Mouse (Mus musculus): ENCODE results near the gene Galnt12.
"Not testable (repeated sequence)": the region's sequence is repeated elsewhere in the genome, so short reads cannot be mapped to it uniquely, and the experiment has no call there.

The Galnt12 gene

DNA sequence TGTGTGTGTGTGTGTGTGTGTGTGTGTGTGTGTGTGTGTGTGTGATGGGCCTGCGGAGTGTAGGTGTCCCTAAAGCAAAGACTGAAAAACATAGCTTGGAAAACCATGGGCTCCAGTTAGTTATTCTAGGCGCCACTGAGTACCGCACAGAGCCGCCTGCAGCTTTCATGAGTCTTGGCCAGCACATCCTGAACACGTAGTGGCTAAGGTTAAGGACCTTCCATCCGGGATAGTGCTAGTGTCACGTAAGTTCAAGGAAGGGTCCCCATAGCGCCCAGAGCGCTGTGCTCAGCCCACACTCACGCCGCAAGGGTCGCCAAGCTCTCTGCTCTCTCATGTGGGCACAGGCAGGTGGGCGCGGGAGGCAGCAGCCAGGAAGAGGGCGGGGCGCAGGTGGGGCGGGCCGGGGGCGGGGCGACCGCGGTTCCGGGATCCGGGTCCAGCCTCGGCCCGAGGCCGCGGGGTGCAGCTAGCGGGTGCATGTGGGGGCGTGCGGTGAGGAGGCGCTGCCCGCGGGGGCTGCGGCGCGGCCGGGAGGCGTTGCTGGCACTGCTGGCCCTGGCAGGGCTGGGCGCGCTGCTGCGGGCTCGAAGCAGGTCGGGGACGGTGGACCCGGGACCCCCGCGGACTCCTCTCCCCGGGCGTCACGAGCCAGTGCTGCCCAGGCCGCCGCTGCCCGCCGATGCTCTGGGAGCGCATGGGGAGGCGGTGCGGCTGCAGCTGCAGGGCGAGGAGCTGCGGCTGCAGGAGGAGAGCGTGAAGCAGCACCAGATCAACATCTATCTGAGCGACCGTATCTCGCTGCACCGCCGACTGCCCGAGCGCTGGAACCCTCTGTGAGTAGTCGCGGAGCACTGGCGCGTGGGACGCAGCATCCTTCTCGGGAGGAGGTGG is at the start of gene Galnt12:
Gene Galnt12 (plus strand): TSS at position 417 of the 894 bp plus-strand sequence.
- peak; percentile 48 to 53 for DNase-seq

DNA sequence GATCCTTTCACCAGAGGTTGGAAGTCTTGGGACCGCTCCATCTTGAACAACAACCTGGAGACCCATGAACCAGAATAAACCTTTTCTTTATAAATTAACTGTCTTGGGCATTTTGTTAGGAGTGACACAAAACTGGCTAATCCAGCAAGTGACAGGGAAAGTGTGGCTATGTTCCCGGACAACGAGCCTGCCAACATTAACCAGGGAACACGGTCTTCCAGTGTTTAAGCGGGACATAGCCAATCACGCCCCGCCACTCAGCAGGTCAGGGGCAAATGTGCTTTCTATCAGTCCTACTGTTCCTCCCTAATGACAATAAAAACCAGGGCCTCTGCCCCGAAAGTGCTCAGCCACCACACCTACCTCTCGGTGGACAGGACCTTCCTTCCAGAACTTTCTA is 47.8 kb upstream of the Galnt12 start:
- no peak for DNase-seq

DNA sequence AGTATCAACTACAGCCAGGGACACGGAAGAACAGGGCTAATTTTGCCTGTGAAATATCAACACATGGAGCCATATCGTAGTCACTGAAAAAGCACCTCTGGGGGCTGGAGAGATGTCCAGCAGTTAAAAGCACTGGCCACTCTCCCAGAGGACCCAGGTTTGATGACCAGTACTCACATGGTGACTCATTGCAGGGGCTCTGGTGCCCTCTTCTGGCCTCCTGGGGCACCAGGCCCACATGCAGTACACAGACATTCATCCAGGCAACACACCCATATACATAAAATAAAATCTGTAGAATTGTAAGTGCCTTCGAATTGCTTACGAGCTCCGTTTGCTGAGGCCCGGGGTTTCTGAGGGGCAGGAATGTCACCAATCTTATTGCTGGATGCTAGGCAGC is 44.7 kb upstream of the Galnt12 start:
- DNase-seq, result no peak

DNA sequence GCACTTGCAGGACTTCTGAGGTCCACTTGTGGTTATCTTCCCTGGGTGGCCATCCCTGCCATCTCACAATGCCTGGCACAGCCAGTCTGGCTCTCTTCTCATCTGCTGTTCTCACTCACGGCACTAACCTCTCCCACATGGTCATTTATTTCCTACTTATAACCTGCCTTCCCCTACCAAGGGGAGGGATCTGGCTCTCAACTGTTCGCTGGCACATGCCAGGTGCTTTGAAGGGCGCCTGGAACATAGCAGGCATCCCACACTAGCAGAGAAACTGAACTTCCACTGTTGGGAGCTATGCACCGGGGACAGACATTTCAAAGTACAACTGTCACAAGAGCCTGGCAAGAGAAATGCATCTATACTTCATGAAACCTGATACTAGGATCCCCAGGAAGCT is 43.9 kb upstream of the Galnt12 start:
- no peak for DNase-seq

DNA sequence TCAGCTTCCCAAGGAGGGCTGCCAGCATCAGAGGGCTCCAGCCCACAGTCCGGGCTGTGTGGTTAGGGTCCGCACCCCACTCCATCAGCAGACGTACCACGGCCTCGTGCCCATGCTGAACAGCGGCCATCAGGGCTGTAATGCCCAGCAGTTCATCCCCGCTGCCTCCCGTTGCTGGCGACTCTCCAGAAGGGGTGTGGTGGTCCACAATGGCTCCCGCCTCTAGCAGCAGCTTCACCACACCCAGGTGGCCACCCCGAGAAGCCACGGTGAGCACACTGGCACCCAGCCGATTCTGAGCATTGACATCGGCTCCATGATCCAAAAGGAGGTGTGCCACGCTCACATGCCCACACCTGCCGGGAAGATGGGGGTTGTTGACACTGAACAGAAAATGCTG is 42.5 kb upstream of the Galnt12 start:
- no peak for DNase-seq

DNA sequence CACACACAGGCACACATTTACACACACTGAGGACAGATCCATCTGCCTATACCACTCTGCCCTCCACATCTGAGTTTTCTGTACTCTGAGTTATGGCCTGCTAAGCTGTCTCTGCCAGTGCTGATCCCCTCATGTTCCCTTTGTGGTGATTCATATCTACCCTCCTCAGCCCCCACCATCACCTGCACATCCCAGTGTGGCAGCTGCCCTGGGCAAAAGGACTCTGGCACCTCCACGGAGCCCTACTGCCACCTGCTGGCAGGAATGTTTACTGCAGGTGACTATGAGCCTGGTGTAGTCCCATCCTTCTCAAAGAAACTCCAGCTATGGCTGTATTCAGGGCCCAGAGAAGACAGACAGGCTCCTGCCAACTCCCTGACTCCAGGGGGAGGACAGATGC is 41.5 kb upstream of the Galnt12 start:
- peak; percentile 37 to 48 for DNase-seq

DNA sequence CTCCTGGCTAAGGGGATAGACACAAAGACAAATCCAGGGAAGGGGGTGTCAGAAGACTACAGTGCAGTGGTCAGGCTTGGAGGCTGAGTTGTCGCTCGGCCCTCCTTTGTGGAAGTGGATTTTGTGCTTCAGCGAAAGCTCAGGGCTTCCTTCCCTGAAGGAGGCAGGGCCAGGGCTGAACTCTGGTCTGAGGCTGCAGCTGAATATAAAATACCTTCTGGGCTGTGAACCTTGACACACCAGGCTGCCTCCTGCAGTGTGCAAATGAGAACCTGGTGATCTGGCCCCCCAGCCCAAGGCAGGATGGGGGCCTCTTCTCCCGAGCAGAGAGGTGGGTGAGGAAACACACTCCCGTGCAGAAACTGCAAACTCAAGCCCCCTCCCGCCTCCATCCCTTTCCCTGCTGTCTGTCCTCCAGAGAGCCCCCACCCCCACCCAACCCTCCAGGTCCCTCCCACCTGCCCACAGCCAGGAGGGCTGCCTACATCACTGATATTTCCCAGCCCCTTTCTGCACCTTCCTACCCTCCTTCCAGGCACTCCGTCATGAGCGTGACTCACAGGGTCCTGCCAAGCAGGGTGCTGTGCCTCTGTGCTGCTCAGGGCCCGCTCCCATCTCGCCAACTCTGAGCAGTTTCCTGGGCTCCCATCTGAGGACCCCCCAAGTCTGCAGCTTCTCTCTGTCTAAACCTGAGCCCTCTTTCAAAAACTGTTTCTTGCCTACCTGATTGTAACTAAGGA is 40.9 kb upstream of the Galnt12 start:
- no peak for DNase-seq

DNA sequence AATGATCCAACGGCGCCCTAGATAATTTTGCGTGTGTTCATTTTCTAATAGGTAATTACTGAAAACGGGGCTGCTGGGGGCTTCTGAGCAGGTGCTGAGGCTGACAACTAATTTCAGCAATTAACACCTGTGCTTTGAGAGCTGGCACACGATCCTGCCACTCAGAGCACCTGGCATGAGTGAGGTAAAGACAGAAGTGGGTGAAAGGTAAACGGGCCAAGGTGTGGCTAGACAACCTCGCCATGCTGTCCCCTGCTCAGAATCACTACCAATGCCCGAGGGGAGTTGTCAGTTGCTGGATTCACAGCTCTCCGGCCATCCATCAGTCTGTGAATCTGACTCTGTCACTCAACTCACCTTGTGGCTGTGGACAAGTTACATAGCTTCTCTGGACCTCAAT is 39.8 kb upstream of the Galnt12 start:
- no peak for DNase-seq

DNA sequence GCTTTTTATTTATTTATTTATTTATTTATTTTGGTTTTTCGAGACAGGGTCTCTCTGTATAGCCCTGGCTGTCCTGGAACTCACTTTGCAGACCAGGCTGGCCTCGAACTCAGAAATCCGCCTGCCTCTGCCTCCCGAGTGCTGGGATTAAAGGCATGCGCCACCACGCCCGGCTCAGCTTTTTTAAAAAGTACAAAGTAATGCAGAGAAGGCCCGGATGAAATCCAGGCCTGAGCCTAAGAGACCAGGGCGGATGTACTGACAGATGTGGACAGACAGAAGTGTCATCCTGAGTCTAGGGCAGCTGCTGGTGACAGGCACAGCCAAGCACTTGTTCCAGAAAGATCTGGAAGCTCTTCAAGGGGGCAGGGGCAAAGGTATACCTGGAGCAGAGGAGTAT is 36.5 kb upstream of the Galnt12 start:
- DNase-seq, result not testable (repeated sequence)

DNA sequence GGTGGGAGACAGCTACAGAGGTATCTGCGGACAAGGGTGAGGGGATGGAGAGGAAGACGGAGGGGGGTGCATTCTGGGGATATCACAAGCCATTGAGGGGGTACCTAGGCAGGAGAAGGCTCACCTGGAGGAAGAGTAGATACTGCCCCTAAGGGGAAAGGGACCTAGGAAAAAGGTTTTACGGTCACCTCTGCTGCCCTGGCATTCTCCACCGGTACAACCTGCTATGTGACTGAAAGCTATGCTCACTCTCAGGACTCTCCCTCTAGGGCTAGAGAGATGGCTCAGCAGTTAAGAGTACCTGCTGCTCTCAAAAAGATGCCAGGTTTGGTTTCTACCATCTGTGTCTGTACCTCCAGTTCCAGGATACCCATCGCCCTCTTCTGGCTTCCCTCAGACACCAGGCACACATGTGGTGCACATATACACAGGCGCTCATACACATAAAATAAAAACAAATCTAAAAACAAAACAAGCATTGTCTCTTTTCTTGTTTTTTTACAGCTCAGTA is 36.1 kb upstream of the Galnt12 start:
- no peak for DNase-seq

DNA sequence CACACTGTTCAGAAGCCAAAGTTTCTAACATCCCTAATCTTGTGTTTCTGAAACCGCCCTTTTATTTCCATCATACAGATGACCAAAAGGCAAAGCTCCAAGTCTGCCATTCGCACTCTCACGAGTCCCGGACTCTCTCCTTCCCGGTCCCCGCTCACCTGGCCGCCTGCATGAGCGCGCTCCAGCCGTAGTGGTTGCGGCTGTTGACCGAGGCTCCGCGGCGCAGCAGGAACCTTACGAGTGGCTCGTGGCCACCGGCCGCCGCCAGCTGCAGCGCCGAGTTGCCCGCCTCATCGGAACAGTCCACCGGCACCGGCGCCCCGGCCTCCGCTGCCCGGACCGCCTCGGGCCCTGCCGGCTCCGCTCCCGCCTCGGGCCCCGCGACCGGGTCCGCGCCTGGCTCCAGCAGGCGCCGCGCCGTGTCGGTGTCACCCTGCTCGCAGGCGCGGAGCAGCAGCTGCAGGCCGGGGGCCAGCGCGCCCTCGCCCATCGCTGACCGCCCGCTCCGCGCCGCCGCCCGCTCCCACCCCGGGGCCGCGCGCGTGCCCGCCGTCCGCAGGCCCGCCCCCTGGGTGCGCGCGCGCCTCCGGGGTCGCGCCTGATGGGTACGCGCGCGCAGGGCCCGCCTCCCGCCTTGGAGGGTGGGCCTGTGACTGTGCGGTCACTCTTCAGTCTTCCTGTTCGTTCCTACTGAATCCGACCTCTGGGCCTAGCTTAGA is 34.8 kb upstream of the Galnt12 start, which contains the start of gene Anks6:
Gene Anks6 (minus strand): TSS at position 637 of the 719 bp plus-strand sequence.
- no peak for DNase-seq

DNA sequence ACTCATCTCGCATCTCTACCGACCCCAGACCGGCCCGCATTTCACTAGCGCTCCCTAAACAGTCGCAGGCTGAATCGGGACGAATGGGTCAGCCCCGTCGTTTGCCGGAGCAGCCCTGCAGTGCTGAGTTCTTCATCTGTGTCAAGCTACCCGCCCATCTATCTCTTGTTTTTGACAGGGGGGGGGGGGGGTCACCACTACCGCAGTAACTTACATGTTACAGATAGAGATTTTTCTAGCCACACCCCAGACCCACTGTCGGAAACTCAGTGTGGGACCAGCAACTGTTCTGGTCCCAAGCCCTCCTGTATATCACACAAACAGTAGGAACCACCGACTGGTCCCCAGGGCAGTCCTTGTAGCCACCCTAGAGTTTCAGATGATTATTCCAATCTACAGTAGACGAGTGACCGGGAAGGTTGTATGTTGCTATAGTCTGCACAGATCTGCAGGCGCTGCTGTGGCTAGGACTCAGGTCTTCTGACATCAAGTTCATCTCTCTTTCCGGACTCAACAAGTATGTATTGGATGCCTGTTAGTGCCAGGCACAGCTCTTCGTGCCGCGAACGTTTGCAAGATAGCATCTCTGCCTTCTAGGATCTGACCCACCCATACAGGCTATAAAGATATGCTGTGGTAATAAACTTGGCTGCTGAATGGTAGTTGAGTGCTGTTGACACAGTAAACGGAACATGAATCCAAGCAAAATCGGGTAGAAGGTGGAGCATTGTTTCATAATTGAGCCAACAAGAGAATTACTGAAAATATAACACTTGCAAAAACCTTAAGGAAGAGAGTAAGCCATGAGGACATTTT is 34.0 kb upstream of the Galnt12 start:
- DNase-seq, result no peak

DNA sequence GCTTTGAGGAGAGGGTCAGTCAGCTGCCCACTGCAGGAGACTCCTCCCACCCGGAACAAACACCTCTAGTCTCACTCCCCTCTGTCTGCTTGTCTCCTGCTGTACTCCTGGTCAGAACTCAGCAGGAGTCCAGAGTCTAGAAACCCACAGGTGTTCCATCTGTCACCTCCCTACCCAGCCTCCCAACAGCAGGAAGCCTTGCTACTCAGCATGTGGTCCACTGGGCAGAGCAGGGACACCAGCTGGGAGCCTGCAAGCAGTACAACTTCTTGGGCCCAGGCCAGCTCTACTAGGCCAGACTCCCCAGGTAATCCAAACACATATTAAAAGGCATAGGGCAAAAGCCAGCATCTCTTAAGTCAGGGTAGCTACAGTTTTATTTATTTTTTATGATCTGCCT is 30.8 kb upstream of the Galnt12 start:
- DNase-seq, result no peak

DNA sequence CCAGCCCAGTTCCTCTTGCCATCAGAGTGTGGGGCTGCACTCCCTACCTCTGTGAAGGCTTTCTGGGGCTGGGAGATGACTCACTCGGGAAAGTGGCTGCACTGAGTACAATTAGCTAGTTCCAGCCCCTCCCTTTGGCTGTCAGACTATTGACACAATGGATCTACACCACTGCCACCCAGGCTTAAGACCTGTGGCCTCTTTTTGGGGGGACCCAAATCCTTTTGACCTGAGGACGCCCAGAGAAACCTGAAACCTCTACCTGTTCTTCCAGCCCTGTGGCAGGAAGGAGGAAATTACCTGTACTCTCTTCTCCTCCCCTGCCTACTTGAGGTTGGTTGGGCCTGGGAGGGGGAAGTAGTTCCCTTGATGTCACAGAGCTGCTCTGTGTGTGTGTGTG is 16.7 kb upstream of the Galnt12 start:
- DNase-seq, result no peak

DNA sequence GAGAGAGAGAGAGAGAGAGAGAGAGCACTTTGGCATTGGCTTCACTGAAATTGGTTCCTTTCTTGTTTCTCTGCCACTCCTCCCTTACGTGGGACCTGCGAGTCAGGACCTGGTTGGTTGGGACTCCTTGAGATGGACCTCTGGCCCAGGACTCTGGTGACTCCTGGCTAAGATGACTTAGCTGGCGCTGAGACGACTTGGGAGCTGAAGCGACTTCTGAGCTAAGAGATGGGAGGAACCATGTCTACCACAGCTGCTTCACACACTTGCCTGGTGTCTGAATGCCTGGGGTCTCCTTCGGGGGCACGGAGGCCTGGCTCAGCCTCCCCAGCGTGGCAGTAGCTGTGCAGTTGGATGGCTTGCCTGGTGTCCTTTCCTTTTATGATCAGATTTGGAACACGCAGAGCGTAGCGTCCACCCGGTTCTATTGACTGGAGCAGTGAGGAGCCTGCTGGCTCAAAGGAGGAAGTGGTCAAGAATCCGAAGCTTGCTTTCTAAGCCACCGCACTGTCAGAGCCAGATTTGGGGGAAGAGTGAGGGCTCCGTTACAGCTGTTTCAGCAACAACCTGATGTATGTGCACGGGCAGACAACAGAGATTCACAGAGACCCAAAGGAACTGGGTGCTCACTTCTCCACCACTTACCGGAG is 11.6 kb upstream of the Galnt12 start:
- no peak for DNase-seq

DNA sequence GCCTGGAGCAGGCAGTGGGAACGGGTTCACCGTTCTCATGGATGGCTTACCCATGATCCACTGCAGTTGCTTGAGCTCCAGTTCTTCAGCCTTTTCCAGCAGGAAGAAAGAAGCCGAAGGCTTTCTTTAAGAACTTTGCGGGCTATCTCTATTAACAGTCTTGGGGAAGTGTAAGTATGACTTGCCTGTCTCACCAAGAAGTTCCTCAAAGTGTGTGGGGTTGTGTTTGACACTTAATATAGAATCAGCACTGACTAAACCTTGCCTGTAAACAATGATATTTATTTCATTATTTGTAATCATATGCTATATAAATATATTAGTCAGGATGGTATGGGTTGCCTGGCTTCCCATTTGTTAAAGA is 11.1 kb upstream of the Galnt12 start:
- no peak for DNase-seq

DNA sequence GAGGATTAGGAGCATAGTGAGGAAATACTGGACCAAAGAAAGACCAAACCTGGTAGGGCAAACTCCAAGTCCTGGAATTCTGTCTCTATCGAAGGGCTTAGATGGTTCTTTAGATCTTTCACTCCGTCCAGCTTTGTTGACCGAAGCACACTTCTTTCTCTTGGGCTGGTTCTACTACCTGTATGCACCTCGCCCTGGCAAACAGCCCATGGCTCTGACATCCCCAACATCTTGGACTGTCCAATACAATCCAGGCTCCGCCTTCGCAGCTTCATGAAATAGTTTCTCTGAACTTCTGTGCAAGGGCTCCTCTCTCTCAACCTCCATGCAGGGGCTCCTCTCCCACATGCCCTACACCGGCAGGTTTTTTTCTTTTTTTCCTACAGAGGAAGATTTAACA is 7.9 kb upstream of the Galnt12 start:
- no peak for DNase-seq

DNA sequence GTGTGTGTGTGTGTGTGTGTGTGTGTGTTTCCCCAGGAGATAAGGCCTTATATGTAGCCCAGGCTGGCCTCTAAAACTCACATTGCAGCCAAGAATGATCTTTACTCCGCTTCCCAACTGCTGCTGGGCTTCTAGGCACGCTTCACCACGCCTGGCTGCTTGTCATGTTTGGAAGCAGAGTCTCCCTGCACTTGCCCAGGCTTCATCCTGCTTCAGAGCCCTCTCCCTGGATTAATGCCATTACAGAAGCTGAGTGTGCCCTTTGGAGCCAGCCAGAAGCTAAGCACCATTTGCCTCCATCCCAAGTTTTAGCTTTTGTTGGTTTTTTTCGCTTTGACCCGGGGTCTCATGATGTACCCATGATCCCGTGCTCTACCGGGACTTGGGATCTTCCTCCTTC is 3.0 kb upstream of the Galnt12 start:
- DNase-seq, result no peak

DNA sequence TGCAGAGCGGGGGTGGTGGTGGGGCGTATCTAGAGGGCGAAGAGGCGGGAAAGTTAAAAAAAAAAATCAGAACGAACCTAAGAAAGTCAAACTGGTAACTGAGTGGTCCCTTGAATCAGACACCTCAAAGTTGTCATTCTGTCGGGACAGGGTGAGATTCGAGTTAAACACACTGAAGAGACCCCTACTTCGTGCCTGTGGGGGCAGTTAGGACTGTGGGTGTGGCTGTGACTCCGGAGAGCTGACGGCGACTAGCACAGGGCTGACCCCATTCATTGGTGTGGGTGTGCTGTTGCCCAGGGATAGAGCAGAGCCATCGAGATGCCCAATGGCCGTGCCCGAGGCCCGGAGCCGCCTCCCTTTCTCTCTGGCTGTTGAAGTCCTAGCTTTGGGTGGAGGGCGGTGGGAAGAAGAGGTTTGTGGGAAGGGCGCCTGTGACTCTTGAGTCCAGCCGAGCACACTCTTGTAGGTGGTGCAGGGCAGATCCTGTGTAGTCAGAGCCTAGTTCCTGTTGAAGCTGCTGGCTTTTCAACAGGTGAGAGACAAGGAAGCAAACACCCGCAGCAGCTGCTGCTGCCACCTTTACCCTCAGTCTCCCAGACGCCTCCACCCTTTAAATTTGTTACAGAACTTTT is 795 bp downstream of the Galnt12 start:
- DNase-seq, result peak; percentile 12 to 23

DNA sequence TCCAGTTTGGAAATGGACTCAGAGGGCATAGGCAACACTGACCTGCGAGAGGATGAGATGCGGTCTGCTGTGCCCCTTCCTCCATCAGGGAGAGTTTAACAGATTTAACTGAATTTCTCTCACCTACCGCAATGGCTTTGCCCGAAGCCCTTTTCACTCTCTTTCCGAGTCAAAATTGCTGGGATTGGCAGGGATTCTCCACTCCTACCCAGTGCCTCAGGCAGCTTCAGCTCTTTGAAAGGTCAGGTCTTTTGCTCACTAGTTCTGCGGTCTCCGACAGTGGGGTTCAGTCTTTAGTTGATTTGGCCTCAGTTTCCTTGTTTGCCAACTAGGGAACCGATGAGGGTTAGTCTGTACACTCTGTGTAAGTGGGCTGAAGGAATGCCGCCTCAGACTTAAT is 1.5 kb downstream of the Galnt12 start:
- DNase-seq, result no peak

DNA sequence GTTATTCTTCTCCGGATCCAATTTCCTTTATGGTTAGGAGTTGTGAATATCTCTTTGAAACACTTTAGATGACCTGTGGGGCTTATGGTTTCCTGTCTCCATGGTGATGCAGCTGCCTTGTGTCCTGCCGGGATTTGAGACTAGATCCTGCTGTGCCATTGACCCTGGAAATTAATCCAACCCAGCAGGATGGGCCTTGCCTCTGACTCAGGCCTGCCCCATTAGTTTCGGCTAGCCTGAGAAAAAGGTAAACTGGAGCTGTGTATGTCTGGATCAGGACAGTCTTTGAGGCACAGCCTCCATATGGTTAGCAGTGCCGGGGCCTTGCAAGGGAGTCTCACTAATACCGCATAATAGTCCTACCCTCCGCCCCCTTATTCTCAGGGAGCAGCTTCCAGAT is 1.9 kb downstream of the Galnt12 start:
- DNase-seq, result no peak
